ENCODE assay signal across 11 mouse cellular contexts in genomic region chr1:186474844-186475243, GRCm38 (mm10).
DNase-seq lines count a peak whose midpoint lies in the region; ATAC-seq lines count a peak whose summit lies in the region.
"Had no signal": no experiment of that assay in that cellular context is flagged by ENCODE, and none has a peak within 500 bp of the region (broad histone marks: within the 10 kb centered on the region; RNA-seq: fewer than 3 reads in every experiment).

No protein-coding gene starts in this region.

- no peak overlapping the region for H3K27ac ChIP-seq in embryonic facial prominence, embryonic 14.5 days (replicated peaks; ENCODE audit: low read depth, low read length)
- H3K27ac ChIP-seq: embryonic facial prominence, embryonic 13.5 days; heart, embryonic 15.5 days; limb, embryonic 15.5 days had no signal

- no peak for ATAC-seq in embryonic facial prominence, embryonic 14.5 days (ENCODE audit: low read depth)

- 0 out of 2 replicates have a peak, but pooled peaks cover 4% of the 10 kb centered on the region for H3K4me1 ChIP-seq in embryonic facial prominence, embryonic 14.5 days (ENCODE audit: control insufficient read depth, insufficient read depth, low read length)
- H3K4me1 ChIP-seq: heart, embryonic 15.5 days had no signal

- no peaks in the 10 kb centered on the region for H3K9me3 ChIP-seq in embryonic facial prominence, embryonic 14.5 days (ENCODE audit: control insufficient read depth, low read length)
- H3K9me3 ChIP-seq: embryonic facial prominence, embryonic 13.5 days; heart, embryonic 15.5 days; limb, embryonic 15.5 days had no signal

- H3K36me3 ChIP-seq in embryonic facial prominence, embryonic 14.5 days (ENCODE audit: control insufficient read depth, insufficient read depth, low read length): no peaks in the 10 kb centered on the region
- H3K36me3 ChIP-seq: embryonic facial prominence, embryonic 13.5 days; heart, embryonic 15.5 days; limb, embryonic 15.5 days had no signal

- H3K27me3 ChIP-seq in embryonic facial prominence, embryonic 14.5 days (replicated peaks; ENCODE audit: control insufficient read depth, insufficient read depth, low read length): no peaks in the 10 kb centered on the region
- H3K27me3 ChIP-seq: embryonic facial prominence, embryonic 13.5 days; heart, embryonic 15.5 days; limb, embryonic 15.5 days had no signal

- H3K4me3 ChIP-seq in embryonic facial prominence, embryonic 14.5 days (ENCODE audit: low read depth, low read length): no peak overlapping the region
- H3K4me3 ChIP-seq: embryonic facial prominence, embryonic 13.5 days; heart, embryonic 15.5 days; limb, embryonic 15.5 days had no signal

- H3K9ac ChIP-seq in embryonic facial prominence, embryonic 14.5 days (ENCODE audit: low read depth, low read length): no peak overlapping the region
- H3K9ac ChIP-seq: embryonic facial prominence, embryonic 13.5 days; heart, embryonic 15.5 days; limb, embryonic 15.5 days had no signal

- DNase-seq in WW6 (ENCODE audit: low read depth, low spot score): peak; percentile 38
- peak; percentile 59 for DNase-seq in embryonic facial prominence, embryonic 14.5 days (ENCODE audit: low spot score)
- DNase-seq in layer of hippocampus, adult 8-10 months (ENCODE audit: low spot score in 2 of 2): peak; percentile 33 to 50
- peak; percentile 32 for DNase-seq in neural tube, embryonic 10.5 days (ENCODE audit: extremely low spot score, low spot score)
- no peak for DNase-seq in spleen, postnatal 4 days (ENCODE audit: low spot score in 2 of 2)
- no peak for DNase-seq in cerebellum, postnatal 25 days
- DNase-seq in spleen, postnatal 10 days (ENCODE audit: low spot score in 2 of 2): no peak
- no peak for DNase-seq in urinary bladder, adult 18-20 months (ENCODE audit: low spot score in 2 of 2)

- WGBS in embryonic facial prominence, embryonic 14.5 days: 58% methylated on average over 2 of the region's 2 CpGs

- H3K4me2 ChIP-seq in embryonic facial prominence, embryonic 14.5 days (ENCODE audit: low read depth, low read length): no peak overlapping the region
- H3K4me2 ChIP-seq: embryonic facial prominence, embryonic 13.5 days; heart, embryonic 15.5 days; limb, embryonic 15.5 days had no signal

Comparison
In these comparisons a context has a peak if more than half of its experiments do, and no peak if none do; other contexts are left out.
1. DNase-seq: peak in WW6 (single experiment), embryonic facial prominence, embryonic 14.5 days (single experiment), layer of hippocampus, adult 8-10 months (2 of 2) and neural tube, embryonic 10.5 days (single experiment); none in spleen, postnatal 4 days (0 of 2), cerebellum, postnatal 25 days (0 of 2), spleen, postnatal 10 days (0 of 2) and urinary bladder, adult 18-20 months (0 of 2).